Mouse (Mus musculus) ES-E14 (cell line): Measurements from ENCODE around the gene Gja3. TPM values are rescaled to one million over a fixed set of nuclear protein-coding genes. Genes with fewer than 3 reads are reported as not detected.
A peak's percentile ranks its signal among the peaks of the same experiment; 100 is the strongest.

ENCODE experiments used
- DNase-seq: peaks from one replicate; pipeline ENCODE4 v3.0.0-alpha.2; 2013; ENCODE audit warnings: low read depth, low spot score
- H3K27ac ChIP-seq: 2 replicates; pipeline ENCODE4 v1.5.1; 2012; ENCODE audit warnings: low read depth, mild to moderate bottlenecking, low read length, moderate library complexity, mixed read lengths; ENCODE audit not compliant: poor library complexity, insufficient read depth, severe bottlenecking
- H3K36me3 ChIP-seq: 2 replicates; pipeline ENCODE4 v1.6.1; 2012; ENCODE audit warnings: mild to moderate bottlenecking, low read length, moderate library complexity, mixed read lengths; ENCODE audit not compliant: control insufficient read depth, poor library complexity, insufficient read depth, severe bottlenecking
- H3K4me1 ChIP-seq, 2 experiments: fragments of 150-350 bp in 1 of 2; sonication (generic) in 1 of 2; 2 replicates each; pipeline ENCODE4 v1.6.1; 2012; ENCODE audit warnings: low read length in 2 of 2, mild to moderate bottlenecking in 1 of 2, mixed read lengths in 1 of 2; ENCODE audit not compliant: control insufficient read depth in 2 of 2, insufficient read depth in 2 of 2, poor library complexity in 1 of 2
- H3K4me3 ChIP-seq, 2 experiments: fragments of 150-350 bp in 1 of 2; sonication (generic) in 1 of 2; 2 replicates each; pipeline ENCODE4 v1.5.1; 2012; ENCODE audit warnings: low read length in 2 of 2, low read depth in 1 of 2, mild to moderate bottlenecking in 1 of 2, mixed read lengths in 1 of 2; ENCODE audit not compliant: insufficient read depth in 1 of 2, poor library complexity in 1 of 2, severe bottlenecking in 1 of 2
- H3K9ac ChIP-seq: 2 replicates; pipeline ENCODE4 v1.6.1; 2012; ENCODE audit warnings: low read depth, mild to moderate bottlenecking, low read length, mixed read lengths; ENCODE audit not compliant: poor library complexity, insufficient read depth, severe bottlenecking
- H3K9me3 ChIP-seq: fragments of 150-350 bp; sonication (generic); 2 replicates; pipeline ENCODE4 v1.6.1; 2012; ENCODE audit warnings: low read depth, mild to moderate bottlenecking, low read length; ENCODE audit not compliant: control insufficient read depth, insufficient read depth
- CHD2 ChIP-seq: IDR thresholded peaks from 2 replicates; pipeline ENCODE4 v1.6.1; 2014; ENCODE audit warnings: mild to moderate bottlenecking, low read depth, low read length, inconsistent platforms
- HCFC1 ChIP-seq: IDR thresholded peaks from 2 replicates; pipeline ENCODE4 v1.6.1; 2012; ENCODE audit warnings: low read length, inconsistent platforms, borderline replicate concordance; ENCODE audit not compliant: insufficient read depth
- MAFK ChIP-seq: IDR thresholded peaks from 2 replicates; pipeline ENCODE4 v1.6.1; 2014; ENCODE audit warnings: mild to moderate bottlenecking, low read depth, low read length, inconsistent platforms; ENCODE audit not compliant: insufficient read depth
- ZC3H11A ChIP-seq: IDR thresholded peaks from 2 replicates; pipeline ENCODE4 v1.6.1; 2012; ENCODE audit warnings: low read depth, mild to moderate bottlenecking, inconsistent platforms, low read length, borderline replicate concordance
- ZNF384 ChIP-seq: IDR thresholded peaks from 2 replicates; pipeline ENCODE4 v1.6.1; 2012; ENCODE audit warnings: low read depth, low read length, inconsistent platforms
- in situ Hi-C, 2 experiments: fragments of 600-800 bp; cut with MboI; formaldehyde crosslinking; loops; one replicate each; pipeline ENCODE4 v1.15.1; 2025; ENCODE audit warnings: low sequenced_read_pairs in 2 of 2, inconsistent platforms in 1 of 2; ENCODE audit not compliant: unreplicated experiment in 2 of 2
- total RNA-seq: library from RNA; depleted of rRNA; stranded (reverse); fragments of 300-350 nt; gene quantifications from 2 replicates; pipeline ENCODE4 v1.2.3, GENCODE M21; 2012

Gene Gja3
- total RNA-seq, 1 experiment: 0.31 TPM

DNA sequence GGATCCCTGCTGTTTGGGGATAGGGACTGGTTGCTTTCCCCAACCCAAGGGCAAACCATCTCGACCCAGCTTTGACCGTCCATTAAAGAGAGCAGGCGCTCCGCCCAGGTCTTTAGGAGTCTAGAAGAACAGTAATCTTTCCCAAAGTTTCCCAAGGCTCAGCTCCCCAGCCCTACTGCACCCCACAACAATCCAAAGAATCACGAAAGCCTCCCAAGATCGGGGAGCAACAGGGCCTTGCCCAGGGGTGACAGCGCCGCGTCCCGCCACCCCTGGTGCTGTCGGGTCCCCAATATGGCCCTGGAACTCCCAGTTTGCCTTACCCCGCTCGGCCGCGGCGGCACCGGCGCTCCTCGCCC, 717 bp downstream of the Gja3 start:
- H3K4me1 ChIP-seq: no peaks in the 10 kb centered on the region
- no peaks in the 10 kb centered on the region for H3K36me3 ChIP-seq
- peak overlapping the region; percentile 80 to 96 for H3K4me3 ChIP-seq
- no peak overlapping the region for H3K27ac ChIP-seq
- no peak for TF ChIP-seq ZNF384
- TF ChIP-seq CHD2: no peak
- TF ChIP-seq ZC3H11A: no peak
- TF ChIP-seq MAFK: no peak
- in situ Hi-C loops: no loop called here
- H3K9ac ChIP-seq: peak overlapping the region; percentile 48
- no peaks in the 10 kb centered on the region for H3K9me3 ChIP-seq
- no peak for DNase-seq

DNA sequence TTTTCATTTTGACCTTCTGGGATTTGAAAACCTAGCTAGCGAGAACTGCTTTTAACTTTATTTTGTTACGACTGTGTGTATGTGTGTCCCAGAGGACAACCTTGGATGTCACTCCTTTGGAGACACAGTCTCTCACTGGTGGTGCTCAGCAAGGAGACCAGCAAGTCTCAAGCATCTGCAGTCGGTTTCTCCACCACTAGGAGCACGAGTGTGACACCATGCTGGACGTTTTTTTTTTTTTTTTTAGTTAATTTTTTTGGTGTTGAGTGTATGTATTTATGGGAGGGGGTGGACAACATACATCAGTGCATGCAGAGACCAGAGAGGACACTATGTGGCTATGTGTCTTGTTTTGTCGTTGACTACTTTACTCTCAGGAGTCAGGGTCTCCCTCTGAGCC, 5.2 kb downstream of the Gja3 start:
- no peaks in the 10 kb centered on the region for H3K4me1 ChIP-seq
- H3K36me3 ChIP-seq: no peaks in the 10 kb centered on the region
- H3K27ac ChIP-seq: no peak overlapping the region
- no peak overlapping the region for H3K4me3 ChIP-seq
- no peak for TF ChIP-seq HCFC1
- TF ChIP-seq ZC3H11A: no peak
- no peak for TF ChIP-seq MAFK
- no peak for TF ChIP-seq CHD2
- TF ChIP-seq ZNF384: peak; percentile 74
- no peak overlapping the region for H3K9ac ChIP-seq
- H3K9me3 ChIP-seq: no peaks in the 10 kb centered on the region
- DNase-seq: no peak
- in situ Hi-C loops: no loop called here

DNA sequence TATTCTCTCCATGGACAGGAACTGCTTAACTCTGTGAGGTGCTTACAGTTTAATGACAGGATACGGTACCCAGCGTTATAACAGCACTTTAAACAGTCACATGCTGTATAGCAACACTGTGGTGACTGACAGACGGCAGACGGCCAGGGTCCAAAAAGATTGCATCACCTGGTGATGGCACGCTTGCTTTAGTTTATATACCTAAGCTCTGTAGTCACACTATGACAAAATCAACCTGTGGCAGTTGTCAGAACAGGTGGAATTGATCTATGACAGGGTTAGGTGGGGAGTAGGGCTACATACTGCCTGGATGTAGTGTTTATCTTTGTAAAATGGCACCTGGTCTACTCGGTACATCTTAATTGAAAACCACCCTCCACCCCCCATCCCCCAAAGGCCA, 14.0 kb downstream of the Gja3 start:
- in situ Hi-C loops: loop anchor here in 1 of 2 experiments (10.0 kb wide), 1 partner anchor 59 kb away; no protein-coding TSS in a partner anchor
- TF ChIP-seq HCFC1: no peak
- no peak for TF ChIP-seq CHD2
- no peak for TF ChIP-seq MAFK
- no peak for TF ChIP-seq ZC3H11A
- no peak for TF ChIP-seq ZNF384
- H3K9me3 ChIP-seq: no peaks in the 10 kb centered on the region
- no peak overlapping the region for H3K4me3 ChIP-seq
- H3K9ac ChIP-seq: no peak overlapping the region
- H3K36me3 ChIP-seq: no peaks in the 10 kb centered on the region
- H3K27ac ChIP-seq: no peak overlapping the region
- DNase-seq: no peak
- H3K4me1 ChIP-seq: no peaks in the 10 kb centered on the region

DNA sequence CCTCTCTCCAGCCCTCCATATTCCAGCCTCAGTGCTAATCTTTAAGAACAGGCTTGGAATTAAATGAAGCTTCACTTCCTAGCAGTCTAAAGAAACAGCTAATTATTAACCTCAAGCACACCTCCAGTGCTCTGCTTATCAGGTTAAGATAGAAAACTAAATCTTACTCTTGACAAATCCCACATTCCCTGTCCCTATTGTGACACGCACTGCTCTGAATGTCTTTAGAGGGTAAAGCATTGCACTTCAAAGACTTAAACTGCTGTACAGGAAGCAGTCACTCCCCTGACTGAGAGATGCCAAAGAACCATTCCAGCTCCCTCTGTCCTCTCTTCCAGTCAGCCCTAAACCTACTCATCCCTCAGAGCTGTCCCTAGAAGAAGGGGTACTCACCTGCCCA, 16.5 kb downstream of the Gja3 start:
- no peak for DNase-seq
- TF ChIP-seq ZC3H11A (no peak), ZNF384 (no peak), CHD2 (no peak), MAFK (no peak), HCFC1 (no peak)
- in situ Hi-C loops: loop anchor here in 1 of 2 experiments (10.0 kb wide), 1 partner anchor 57 kb away; no protein-coding TSS in a partner anchor
- Histone ChIP-seq H3K9me3 (no peaks in the 10 kb centered on the region), H3K27ac (no peak overlapping the region), H3K36me3 (no peaks in the 10 kb centered on the region), H3K4me1 (peaks cover 0 to 3% of the 10 kb centered on the region in 2 experiments; a peak in 2 of 4 replicates), H3K4me3 (no peak overlapping the region), H3K9ac (no peak overlapping the region)

DNA sequence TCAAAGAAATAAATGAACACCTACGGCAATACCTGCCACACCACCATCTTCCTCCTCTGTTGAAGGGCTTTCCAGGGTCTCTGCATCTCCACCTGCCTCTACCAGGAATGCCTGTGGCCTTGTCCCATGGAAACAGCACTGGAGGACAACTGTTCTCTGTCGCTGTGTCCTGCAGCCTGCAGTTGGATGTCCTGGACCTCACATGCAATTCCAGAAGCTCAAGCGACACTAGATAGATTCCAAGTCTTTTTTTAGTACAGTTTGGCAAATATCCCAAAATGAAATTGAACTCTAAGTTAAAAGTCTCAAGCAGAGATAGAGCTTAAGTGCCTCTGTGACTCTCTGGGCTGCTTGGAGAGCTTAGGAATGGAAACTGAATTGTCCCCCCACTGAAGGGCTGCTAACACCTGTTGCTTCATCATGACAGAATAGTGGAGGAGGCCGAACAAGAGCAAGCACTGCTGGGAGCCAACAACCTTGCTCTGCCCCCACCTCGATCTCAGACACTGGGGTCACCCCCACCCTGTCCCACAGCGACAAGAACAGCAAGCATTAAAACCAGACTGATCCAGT, 22.9 kb downstream of the Gja3 start:
- Histone ChIP-seq H3K9ac (no peak overlapping the region), H3K27ac (no peak overlapping the region), H3K36me3 (no peaks in the 10 kb centered on the region), H3K9me3 (no peaks in the 10 kb centered on the region), H3K4me1 (peaks cover 0 to 3% of the 10 kb centered on the region in 2 experiments; a peak in 2 of 4 replicates), H3K4me3 (no peak overlapping the region)
- TF ChIP-seq CHD2 (no peak), ZC3H11A (no peak), HCFC1 (no peak), ZNF384 (no peak), MAFK (no peak)
- in situ Hi-C loops: no loop called here
- no peak for DNase-seq
